Mouse (Mus musculus) v-Abl transformed pro-B cells (cell line): ENCODE measurements at regions not wholly inside any gene's neighbourhood (a gene's known extent, or its start where the extent isn't known, plus 50 kb on each side); places are given as distances from the start of the nearest gene placed in this dataset.
"Not testable (repeated sequence)": the region's sequence is repeated elsewhere in the genome, so short reads cannot be mapped to it uniquely, and the experiment has no call there.

Experiments used
- in situ Hi-C, 2 experiments: fragments of 400-800 bp; cut with MboI; formaldehyde crosslinking; loops; one replicate each; pipeline ENCODE4 v1.15.1; 2025; ENCODE audit not compliant: unreplicated experiment in 2 of 2

DNA sequence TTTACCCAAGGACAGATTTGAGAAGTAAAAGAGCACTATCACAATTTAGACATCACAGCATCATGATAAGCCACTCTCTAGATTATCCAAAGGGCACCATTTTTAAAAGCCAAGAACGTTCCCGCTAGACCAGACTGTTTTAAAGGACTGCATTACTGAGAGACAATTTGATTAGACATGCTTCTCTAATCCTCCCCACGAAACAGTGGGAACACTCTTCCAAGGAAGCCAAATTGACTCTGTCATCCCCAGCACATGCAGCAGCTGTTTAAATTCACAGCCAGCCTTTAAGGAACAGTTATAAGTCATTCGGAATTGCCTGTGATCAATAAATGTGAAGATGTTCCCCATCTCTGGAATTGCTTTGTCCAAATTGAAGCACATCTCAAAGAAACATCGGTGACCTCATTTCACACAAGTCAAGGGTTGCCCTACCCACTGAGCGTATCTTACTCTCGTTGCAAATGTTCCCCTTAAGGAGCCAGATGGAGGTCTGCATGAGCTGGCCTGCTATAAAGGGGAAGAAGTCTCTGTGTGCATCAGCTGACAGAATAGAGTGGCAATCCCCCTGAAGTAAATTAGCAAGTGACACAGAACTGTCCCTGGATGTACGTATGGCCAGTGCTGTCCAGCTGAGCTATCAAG is 393.2 kb downstream of the Pid1 start:
- in situ Hi-C loops: no loop called here

- in situ Hi-C loops: not testable (repeated sequence)
Observed at GRCm38 (mm10) chr1:83964631-83965030, 399.3 kb downstream of the Pid1 start.

GRCm38 (mm10) chr1:83961761-83962160 is 402.2 kb downstream of the Pid1 start:
- in situ Hi-C loops: no loop called here

GRCm38 (mm10) chr1:83959756-83960155 is 404.2 kb downstream of the Pid1 start:
- in situ Hi-C loops: no loop called here

- in situ Hi-C loops: no loop called here
Observed at GRCm38 (mm10) chr1:83922900-83923299, 441.1 kb downstream of the Pid1 start.

GRCm38 (mm10) chr1:83915454-83915853 is 448.5 kb downstream of the Pid1 start:
- in situ Hi-C loops: no loop called here

DNA sequence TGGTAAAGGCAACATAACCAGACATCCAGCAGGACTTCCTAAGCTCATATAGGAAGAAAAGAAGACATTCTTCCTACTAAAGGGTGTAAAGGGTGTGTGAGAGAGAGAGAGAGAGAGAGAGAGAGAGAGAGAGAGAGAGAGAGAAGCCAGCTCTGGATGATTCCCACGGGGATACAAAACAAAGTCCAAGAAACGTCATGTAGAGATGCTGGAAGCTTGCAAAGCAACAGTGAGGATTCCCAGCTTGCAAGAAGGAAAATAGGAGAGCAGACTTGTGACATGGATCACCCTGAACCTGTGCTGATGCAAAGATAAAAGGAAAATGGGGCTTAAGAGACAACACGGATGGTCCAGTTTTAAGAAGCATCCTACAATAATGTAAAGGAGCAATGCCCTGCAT is 456.6 kb downstream of the Pid1 start:
- in situ Hi-C loops: no loop called here

DNA sequence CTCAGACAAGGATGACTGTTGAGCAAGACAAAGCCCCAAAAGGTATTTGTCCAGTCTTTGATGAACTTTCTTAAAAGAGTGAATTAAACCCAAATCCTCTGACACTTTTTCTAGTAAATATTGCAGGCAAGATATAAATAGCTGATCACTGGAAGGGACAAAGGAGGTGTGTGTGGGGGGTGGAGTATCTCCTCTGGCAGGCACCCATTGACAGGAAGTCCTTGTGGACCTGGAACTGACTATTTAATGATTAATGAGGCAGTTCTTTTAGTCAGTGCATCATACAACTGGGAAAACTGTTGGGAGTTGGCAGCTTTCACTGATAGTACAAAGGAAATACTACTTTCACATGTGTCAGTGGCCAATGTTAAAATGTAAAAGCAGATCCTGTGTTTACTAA is 457.1 kb downstream of the Pid1 start:
- in situ Hi-C loops: no loop called here

DNA sequence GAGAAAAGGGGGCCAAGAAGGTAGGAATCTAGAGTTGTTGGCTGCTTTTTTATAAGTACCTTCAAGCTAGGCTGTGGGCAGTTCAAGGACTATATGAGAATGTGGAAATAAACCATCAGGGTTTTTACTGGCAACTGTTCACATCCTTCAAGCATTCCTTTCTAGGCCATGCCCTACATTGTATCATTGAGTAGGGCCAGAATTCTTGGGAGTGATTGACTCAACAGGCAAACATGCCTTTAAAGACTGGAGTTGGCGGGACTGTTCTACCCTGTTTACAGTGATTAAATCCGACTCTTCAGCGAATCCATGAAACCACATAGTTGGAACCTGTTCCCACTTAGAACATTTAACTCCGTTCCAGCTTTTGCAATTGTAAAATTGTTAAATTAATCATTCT is 463.8 kb downstream of the Pid1 start:
- in situ Hi-C loops: no loop called here

DNA sequence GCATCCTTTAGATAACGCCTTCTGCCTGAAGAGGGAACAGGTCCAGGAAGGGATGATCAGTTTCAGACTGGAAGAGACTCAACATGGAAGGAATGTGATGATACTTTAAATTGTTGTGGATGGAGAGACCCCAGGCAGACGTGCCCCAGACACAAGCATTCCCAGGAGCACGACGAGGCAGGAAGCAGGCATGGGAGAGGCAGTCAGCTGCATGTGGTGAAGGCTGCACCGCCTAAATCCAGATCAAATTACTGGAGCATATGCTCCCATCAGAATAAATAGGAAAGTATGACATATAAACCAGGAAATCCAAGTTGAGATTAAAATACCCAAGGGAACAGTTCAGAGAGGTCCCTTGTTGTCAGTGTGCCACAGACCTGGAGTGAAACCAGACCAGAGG is 467.3 kb downstream of the Pid1 start:
- in situ Hi-C loops: no loop called here

GRCm38 (mm10) chr1:83879109-83879399 is 471.1 kb upstream of the Sphkap start:
- in situ Hi-C loops: no loop called here

DNA sequence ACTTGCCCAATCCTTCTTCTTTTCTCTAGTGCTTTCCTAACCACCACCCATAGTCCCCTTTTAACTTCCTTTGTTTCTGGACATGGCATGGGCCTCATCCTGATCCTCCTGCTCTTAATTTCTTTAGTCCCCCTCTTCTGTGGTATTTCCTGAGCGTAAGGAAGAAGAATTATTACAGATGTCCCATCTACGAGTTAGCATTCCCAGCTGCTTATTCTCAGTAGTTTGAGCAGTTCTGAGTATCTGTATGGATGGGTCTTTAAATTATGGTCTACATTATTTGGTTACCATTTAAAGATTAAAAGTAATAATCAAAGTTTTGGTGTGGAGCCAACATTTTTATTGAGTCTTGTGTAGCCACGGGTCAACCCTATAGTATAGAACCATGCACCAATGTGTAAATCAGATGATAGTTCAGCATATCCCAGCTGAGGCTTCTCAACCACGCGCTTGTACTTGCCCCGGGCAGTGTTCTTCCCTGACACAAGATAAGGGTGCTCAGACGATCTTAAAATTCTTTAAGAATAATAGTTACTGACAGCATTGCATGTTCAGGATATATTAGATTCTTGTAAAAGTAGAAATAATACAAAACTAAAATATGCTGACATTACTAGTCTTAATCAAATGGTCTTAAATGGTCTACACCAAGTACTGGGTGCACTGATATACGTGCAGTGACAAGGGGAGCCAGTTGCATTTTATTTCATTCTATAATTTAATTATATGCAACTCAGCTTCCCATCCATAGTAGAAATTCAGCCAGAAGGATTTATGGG is 470.5 kb upstream of the Sphkap start:
- in situ Hi-C loops: no loop called here

DNA sequence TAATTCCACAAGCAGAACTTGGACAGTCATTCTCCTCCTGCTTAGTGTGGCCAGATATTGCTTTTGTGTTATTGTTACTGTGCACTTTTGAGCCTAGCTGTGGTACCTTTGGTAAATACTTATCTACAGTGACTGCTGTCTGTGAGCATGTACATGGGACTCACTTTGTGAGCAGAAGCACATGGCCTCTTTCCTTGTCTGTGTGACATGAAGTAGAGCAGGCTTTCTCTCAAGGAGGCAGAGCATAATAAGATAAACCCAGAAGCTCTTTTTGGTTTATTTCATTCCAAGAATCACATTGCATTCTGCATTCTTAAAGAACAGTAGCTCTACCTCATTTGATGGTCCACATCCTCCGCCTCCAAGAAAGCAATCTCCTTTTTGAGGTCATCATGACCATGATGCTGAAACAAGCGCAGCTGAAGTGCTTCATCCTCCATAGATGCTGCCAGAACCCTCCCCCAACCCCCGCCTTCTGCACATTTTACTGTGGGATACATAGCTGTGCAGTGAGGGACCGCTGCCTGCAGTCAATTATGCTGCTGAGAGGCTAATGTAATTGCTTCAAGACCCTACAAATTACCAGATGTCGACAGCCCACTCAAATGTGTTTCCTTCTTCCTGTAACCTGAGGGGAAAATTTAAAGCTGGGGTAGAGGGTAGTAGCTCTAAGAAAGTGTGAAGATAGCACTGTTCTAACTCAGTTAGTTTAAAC is 463.0 kb upstream of the Sphkap start:
- in situ Hi-C loops: no loop called here

DNA sequence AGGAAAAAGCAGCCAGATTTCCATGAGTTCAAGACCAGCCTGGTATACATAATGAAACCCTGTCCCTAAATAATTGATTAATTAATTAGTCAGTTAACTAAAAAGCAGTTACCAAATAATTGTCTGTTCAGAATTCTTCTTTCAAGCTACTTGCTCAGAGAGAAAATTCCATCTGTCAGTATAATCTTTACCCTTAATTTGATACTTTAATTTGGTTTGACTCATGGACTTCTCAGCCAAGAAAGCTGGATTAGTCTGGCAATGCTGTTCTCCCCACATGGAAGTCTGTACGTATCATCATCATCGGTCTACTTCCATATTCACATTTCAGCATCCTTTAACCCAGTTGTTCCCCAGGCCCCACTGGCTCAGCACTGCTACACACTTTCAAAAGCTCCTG is 461.0 kb upstream of the Sphkap start:
- in situ Hi-C loops: no loop called here

DNA sequence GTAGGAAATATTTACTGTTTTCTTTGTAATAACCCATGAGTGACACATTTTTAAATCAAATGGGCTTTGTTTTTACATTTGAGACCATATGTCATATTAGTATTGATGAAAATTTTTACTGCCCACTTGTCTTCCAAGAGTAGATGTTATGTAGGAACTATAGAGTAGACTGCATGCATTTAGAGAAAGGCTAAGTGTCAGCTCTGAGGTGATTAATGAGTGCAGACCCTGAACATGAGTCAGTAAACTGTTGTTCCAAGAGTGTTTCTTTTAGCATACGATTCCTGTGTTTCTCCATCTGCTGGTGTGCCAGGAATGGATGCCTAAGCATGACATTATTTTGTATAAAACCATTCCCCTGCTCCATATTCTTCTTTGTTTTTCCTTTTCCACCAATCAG is 454.5 kb upstream of the Sphkap start:
- in situ Hi-C loops: no loop called here

DNA sequence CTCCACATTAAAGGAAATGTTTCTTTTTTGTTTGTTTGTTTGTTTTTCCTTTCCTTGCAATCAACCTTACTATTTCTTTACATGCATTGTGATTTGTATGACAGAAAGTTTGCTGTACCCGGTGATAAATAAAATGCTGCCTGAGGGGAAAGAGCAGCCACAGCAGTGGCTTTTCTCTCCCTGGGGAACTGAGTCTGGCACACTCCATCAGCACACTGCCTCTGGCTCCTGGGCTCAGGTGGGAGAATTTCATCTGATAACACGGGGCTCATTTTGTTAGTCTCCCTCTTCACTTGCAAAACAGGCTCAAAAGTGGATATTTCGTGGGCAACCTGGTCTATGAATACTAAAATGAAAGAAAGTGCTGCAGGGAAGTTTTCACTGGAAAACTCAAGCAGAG is 454.1 kb upstream of the Sphkap start:
- in situ Hi-C loops: no loop called here

- in situ Hi-C loops: no loop called here
Observed at GRCm38 (mm10) chr1:83859732-83860424, 451.9 kb upstream of the Sphkap start.

GRCm38 (mm10) chr1:83853996-83854395 is 446.0 kb upstream of the Sphkap start:
- in situ Hi-C loops: no loop called here

DNA sequence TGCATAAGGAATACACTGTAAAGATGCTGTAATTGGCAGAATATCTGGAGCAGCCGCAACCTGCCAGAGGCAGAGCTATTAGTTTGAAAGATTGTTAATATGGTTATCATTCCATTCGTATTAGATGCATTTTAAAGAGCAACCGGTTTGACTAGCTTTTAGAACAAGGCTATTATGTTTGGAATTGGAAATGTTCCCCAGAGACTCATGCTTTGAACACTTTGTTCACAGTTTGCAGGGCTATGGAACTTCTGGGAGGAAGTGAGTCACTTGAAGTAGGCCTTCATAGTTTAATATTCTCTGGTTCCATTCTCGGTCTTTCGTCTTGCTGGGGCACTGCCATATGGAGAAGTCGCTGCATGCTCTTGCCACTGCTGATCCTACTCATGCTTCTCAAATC is 443.1 kb upstream of the Sphkap start:
- in situ Hi-C loops: no loop called here

DNA sequence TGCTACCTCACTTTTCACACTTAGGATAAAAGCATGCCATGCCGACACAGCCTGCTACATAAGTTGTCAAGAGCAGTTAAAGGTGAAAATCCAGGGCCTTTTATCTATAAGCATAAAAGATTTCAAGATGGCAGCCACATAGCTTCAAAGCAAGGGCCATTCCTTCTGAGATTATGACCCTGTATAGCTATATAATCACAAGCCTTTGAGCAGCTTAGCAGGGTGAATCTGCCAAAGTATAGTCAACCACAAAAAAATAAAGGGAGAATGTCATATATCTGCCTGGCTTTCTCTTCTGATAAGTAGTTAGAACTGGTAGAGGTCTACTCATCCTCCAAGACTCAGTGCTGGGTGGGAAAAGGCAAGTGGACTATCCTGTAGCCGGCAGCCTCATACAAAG is 440.4 kb upstream of the Sphkap start:
- in situ Hi-C loops: no loop called here

- in situ Hi-C loops: no loop called here
Observed at GRCm38 (mm10) chr1:83847992-83848391, 440.0 kb upstream of the Sphkap start.
